Mouse (Mus musculus): ENCODE data around the gene Ugt1a8. TPM values are rescaled to one million over a fixed set of nuclear protein-coding genes. Genes with fewer than 3 reads are reported as not detected.

The Ugt1a8 gene
- total RNA-seq, 2 experiments from 2014 or later, result not detected

GRCm38 (mm10) chr1:88254793-88255465 is 167.3 kb downstream of the Ugt1a8 start:
- ATAC-seq (replicated peaks; ENCODE audit: low FRiP score, poor library complexity, severe bottlenecking), result no peak

DNA sequence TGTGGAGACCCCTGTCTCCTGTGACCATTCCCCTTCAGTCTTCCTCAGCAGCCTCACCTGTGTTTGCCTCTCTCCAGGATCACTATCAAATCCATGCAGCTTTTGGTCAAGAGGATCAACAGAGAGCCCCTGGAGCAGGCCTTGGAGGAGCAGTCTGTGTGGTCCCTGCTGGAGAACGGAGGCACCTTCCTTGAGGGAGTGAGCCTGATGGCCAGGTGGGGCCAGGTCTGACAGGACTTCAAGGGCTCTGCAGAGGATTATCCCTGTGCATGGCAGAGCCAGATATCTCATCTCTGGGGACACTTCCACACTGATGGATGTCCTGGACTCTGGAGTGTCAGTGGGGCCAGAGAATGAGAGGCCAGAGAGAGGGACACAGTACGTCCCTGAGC is 167.8 kb downstream of the Ugt1a8 start:
- no peak for ATAC-seq (replicated peaks; ENCODE audit: low FRiP score, poor library complexity, severe bottlenecking)

- no peak for ATAC-seq (replicated peaks; ENCODE audit: low FRiP score, poor library complexity, severe bottlenecking)
These were observed 168.6 kb downstream of the Ugt1a8 start for GRCm38 (mm10) chr1:88255989-88256754.

- no peak for ATAC-seq (replicated peaks; ENCODE audit: low FRiP score, poor library complexity, severe bottlenecking)
These were observed 169.5 kb downstream of the Ugt1a8 start for GRCm38 (mm10) chr1:88256886-88257663.

- ATAC-seq (replicated peaks; ENCODE audit: low FRiP score, poor library complexity, severe bottlenecking), result no peak
These were observed 170.1 kb downstream of the Ugt1a8 start for GRCm38 (mm10) chr1:88257681-88258080.

- no peak for ATAC-seq (replicated peaks; ENCODE audit: low FRiP score, poor library complexity, severe bottlenecking)
These were observed 170.7 kb downstream of the Ugt1a8 start for GRCm38 (mm10) chr1:88258361-88258760.

DNA sequence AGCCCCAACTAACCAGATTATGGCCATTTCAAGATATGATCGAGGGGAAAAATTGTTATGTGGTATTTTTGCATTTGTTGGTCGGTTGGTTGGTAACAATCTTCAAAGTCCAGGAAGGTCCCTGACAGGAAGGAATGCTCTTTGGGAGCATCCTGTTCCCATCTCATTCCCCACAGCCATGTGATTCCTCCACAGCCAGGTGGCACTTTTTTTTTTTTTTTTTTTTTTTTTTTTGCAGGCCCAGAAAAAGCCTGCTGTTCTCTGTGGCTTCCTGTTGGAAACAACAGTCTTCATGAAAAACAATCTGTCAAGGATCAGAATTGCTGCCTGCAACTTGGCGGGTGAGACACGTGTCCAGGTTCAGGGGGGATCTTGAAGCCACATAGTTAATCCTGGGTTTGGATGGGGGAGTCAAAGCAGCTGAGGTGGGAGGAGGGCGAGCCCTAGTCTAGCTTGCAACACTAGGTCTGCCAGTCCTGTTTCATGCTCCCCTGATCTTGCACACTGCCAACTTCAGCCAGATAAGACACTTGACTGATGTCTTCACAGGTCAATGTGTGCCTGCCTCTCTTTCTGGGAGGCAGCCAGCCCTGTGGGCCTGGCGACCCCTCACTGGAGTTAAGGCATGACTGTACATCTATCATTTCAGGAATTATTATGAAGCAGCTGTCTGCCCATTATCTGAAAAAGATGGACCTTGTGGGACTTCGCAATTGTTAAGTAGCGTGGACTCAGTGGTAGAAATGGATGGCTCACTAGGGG is 171.4 kb downstream of the Ugt1a8 start:
- no peak for ATAC-seq (replicated peaks; ENCODE audit: low FRiP score, poor library complexity, severe bottlenecking)

GRCm38 (mm10) chr1:88259643-88260024 is 172.0 kb downstream of the Ugt1a8 start:
- ATAC-seq (replicated peaks; ENCODE audit: low FRiP score, poor library complexity, severe bottlenecking), result no peak

DNA sequence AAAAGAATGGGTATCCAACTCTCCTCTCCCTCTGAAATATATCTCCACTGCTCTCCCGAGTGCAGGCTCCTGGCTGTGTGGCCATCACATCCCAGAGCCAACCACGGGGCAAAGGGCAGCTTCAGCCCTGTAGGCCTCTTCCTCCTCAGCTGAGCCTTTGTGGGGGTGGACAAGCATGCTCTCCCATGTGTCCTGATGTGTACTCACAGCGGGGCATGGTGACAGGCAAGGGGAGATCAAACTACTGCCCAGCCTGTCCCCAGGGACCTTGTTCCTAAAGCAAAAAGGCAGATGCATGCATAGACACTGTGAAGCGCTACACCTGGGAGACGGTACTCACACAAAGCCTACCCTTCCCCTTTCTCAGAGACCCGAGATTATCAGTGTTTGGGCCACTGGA is 172.5 kb downstream of the Ugt1a8 start:
- no peak for ATAC-seq (replicated peaks; ENCODE audit: low FRiP score, poor library complexity, severe bottlenecking)

DNA sequence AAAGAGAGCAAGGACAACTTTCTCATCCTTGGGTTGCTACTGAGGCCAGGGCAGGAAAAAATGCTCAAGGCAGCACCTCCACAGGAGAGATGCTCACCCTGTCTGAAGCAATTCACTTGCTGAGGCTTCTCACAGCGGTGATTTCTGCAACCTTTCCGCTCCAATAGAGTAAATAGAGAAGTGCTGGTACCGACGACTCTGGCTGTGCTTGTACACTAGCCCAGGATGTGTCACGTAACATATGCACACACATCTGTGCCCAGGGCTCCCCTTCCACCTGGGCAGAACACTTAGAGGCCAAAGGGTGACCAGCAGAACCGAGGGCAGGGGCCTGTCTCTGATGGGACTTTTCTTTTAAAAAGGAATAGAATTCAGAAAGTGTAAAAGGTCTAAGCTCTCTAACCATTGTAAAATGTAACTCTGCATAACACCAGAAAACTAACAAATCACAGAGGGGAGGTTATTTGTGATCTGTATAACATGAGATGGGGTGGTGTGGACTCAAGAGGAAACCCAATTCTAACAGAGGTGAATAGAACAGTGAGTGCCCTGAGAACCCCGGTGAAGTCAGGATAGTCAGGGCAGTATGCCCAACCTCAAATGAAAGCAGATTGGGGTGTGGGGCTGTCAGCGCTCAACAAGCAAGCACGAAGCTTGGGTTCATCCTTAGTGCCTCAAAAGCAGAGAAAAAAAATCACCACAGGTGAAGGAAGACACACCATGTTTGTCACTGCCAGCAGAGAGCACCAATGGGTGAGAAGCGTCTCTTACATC is 173.2 kb downstream of the Ugt1a8 start:
- ATAC-seq (replicated peaks; ENCODE audit: low FRiP score, poor library complexity, severe bottlenecking), result no peak

DNA sequence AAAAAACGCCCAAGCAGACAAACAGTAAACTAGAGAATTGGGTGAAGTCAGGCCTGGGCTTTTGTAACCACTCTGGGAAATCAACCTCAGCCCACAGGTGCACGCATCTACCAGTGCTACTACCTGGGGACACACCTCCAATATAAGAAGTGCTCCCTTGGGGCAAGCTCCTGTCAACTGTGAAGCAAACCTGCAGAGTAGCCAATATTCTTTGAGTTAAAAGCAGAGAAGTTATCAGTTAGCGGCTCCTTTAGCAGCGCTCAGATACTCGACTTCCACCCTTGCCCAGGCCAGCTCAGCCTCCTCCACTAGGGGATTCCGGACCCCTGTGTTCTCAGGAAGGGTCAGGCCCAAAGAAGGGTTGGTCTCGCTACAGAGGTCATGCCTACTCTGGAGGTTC is 174.1 kb downstream of the Ugt1a8 start:
- no peak for ATAC-seq (replicated peaks; ENCODE audit: low FRiP score, poor library complexity, severe bottlenecking)

GRCm38 (mm10) chr1:88262255-88262654 is 174.6 kb downstream of the Ugt1a8 start:
- ATAC-seq (replicated peaks; ENCODE audit: low FRiP score, poor library complexity, severe bottlenecking), result no peak

DNA sequence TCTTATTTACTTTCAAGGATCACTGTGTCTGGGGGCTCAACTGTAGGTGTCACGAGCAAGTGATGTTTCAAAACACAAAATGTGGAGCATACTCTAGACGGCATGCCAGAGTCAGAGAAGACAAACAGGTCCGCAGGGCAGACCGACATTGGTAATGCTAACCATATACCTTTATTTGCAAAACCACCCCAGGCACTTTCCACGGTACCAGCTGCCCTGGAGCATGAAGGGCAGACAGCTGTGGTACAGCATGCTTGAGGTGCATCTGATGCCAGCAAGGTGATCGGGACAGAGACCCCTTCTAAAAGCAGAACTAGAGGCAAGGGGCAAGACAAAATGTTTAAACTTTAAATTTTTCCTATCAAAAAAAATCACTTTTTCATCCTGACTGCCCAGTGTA is 175.3 kb downstream of the Ugt1a8 start:
- ATAC-seq (replicated peaks; ENCODE audit: low FRiP score, poor library complexity, severe bottlenecking), result no peak

DNA sequence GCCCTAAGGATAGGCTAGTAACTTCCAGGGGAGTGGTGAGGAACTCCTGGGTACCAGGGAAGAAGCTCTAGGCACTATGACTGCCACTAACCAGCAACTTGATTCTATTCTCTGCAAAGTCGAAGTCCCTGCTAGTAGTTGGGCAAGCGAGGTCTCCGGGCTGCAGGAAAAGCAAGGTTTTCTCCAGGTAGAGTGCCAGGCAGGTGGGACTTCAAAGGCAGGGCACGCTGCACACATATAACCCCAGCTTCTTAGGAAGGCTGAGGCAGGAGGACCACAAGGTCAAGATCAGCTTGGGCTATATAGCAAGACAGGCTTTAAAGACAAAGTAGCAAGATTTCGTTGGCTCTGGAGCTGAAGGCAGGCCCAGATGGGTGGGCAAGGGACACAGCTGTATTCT is 176.2 kb downstream of the Ugt1a8 start:
- no peak for ATAC-seq (replicated peaks; ENCODE audit: low FRiP score, poor library complexity, severe bottlenecking)

- no peak for ATAC-seq (replicated peaks; ENCODE audit: low FRiP score, poor library complexity, severe bottlenecking)
These were observed 176.7 kb downstream of the Ugt1a8 start for GRCm38 (mm10) chr1:88264237-88264868.

- ATAC-seq (replicated peaks; ENCODE audit: low FRiP score, poor library complexity, severe bottlenecking), result no peak
These were observed 177.2 kb downstream of the Ugt1a8 start for GRCm38 (mm10) chr1:88264869-88265240.

GRCm38 (mm10) chr1:88266123-88266522 is 178.5 kb downstream of the Ugt1a8 start:
- no peak for ATAC-seq (replicated peaks; ENCODE audit: low FRiP score, poor library complexity, severe bottlenecking)

GRCm38 (mm10) chr1:88267489-88267888 is 179.9 kb downstream of the Ugt1a8 start:
- no peak for ATAC-seq (replicated peaks; ENCODE audit: low FRiP score, poor library complexity, severe bottlenecking)

GRCm38 (mm10) chr1:88268070-88268469 is 180.5 kb downstream of the Ugt1a8 start:
- no peak for ATAC-seq (replicated peaks; ENCODE audit: low FRiP score, poor library complexity, severe bottlenecking)

All from erythroblast, adult 5-6 weeks (primary cell).